Comparison of ENCODE assay signal across 31 mouse cellular contexts in the genomic region with DNA sequence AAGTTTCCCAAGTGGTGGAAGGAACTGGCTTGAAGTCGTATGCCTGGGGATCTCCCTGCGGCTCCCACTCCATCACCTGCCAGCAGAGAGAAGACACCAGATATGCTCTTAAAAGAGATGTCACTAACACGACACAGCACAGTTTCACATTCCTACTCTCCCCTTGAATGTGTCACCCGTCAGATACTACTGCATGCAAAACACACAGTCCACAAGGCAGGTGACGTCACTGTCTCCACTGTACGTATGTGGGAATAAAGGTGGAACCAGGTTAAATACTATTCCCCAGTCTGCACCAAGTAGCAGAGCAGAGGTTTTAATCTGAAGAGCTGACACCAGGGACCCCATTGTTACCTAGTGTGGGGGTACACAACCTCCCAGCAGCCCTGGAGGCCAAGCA. TPM values are rescaled to one million over a fixed set of nuclear protein-coding genes. Genes with fewer than 3 reads are reported as not detected.
"Had no signal": no experiment of that assay in that cellular context is flagged by ENCODE, and none has a peak within 500 bp of the region (broad histone marks: within the 10 kb centered on the region; RNA-seq: fewer than 3 reads in every experiment).

No protein-coding gene starts in this region.

- H3K4me3 ChIP-seq: embryonic facial prominence, embryonic 10.5 days; embryonic facial prominence, embryonic 12.5 days; embryonic facial prominence, embryonic 13.5 days; embryonic facial prominence, embryonic 15.5 days; erythroblast, embryonic 14.5 days; forebrain, embryonic 10.5 days; forebrain, embryonic 12.5 days; forebrain, embryonic 13.5 days; forebrain, embryonic 15.5 days; gastrocnemius, adult 2 months; heart, adult 2 months had no signal

- H3K4me1 ChIP-seq: embryonic facial prominence, embryonic 10.5 days; embryonic facial prominence, embryonic 12.5 days; embryonic facial prominence, embryonic 13.5 days; embryonic facial prominence, embryonic 15.5 days; forebrain, embryonic 10.5 days; forebrain, embryonic 12.5 days; forebrain, embryonic 13.5 days; forebrain, embryonic 15.5 days had no signal

- ATAC-seq: forebrain, embryonic 13.5 days; forebrain, embryonic 14.5 days; forebrain, embryonic 15.5 days; forebrain, embryonic 16.5 days; forebrain, postnatal 0 days had no signal

- DNase-seq: cerebellum, adult 8-10 months; cerebellum, adult 9-10 months; cerebellum, adult 9-11 months; cerebellum, postnatal 10 days; cerebellum, postnatal 14 days; cerebellum, postnatal 25 days; cerebellum, postnatal 36 days; embryo, embryonic 11 days; forebrain, postnatal 0 days; gastrocnemius, adult 2 months; gastrocnemius, postnatal 10 days; gastrocnemius, postnatal 14 days; gastrocnemius, postnatal 25 days; gastrocnemius, postnatal 36 days; heart, adult 11 months; heart, adult 18-20 months; heart, adult 2 months had no signal

- H3K9me3 ChIP-seq: embryonic facial prominence, embryonic 10.5 days; embryonic facial prominence, embryonic 12.5 days; embryonic facial prominence, embryonic 13.5 days; embryonic facial prominence, embryonic 15.5 days; forebrain, embryonic 10.5 days; forebrain, embryonic 12.5 days; forebrain, embryonic 13.5 days; forebrain, embryonic 15.5 days had no signal

- H3K27me3 ChIP-seq: embryonic facial prominence, embryonic 12.5 days; embryonic facial prominence, embryonic 13.5 days; embryonic facial prominence, embryonic 15.5 days; forebrain, embryonic 12.5 days; forebrain, embryonic 13.5 days; forebrain, embryonic 15.5 days had no signal

- H3K9ac ChIP-seq: embryonic facial prominence, embryonic 12.5 days; embryonic facial prominence, embryonic 13.5 days; embryonic facial prominence, embryonic 15.5 days; forebrain, embryonic 12.5 days; forebrain, embryonic 13.5 days; forebrain, embryonic 15.5 days; forebrain, postnatal 0 days had no signal

- H3K27ac ChIP-seq: embryonic facial prominence, embryonic 10.5 days; embryonic facial prominence, embryonic 12.5 days; embryonic facial prominence, embryonic 13.5 days; embryonic facial prominence, embryonic 15.5 days; forebrain, embryonic 10.5 days; forebrain, embryonic 12.5 days; forebrain, embryonic 13.5 days; forebrain, embryonic 15.5 days; gastrocnemius, adult 2 months; heart, adult 2 months had no signal

- H3K4me2 ChIP-seq: embryonic facial prominence, embryonic 12.5 days; embryonic facial prominence, embryonic 13.5 days; embryonic facial prominence, embryonic 15.5 days; forebrain, embryonic 12.5 days; forebrain, embryonic 13.5 days; forebrain, embryonic 15.5 days had no signal

RNA-seq across cellular contexts. Expression of a gene that starts 7.5 kb away (rescaled TPM):
- total RNA-seq: common myeloid progenitor, adult 5-6 weeks; granulocyte monocyte progenitor cell, adult 5-6 weeks had no signal
- polyA plus RNA-seq: embryonic facial prominence, embryonic 10.5 days; embryonic facial prominence, embryonic 11.5 days; erythroblast, embryonic 14.5 days; forebrain, embryonic 10.5 days had no signal

RNA-seq across cellular contexts. Expression of a gene that starts 15.0 kb away (rescaled TPM):
- total RNA-seq: granulocyte monocyte progenitor cell, adult 5-6 weeks had no signal
- polyA plus RNA-seq: erythroblast, embryonic 14.5 days had no signal
